Mouse (Mus musculus): Measurements from ENCODE around the gene Atp2b4.

- TF ChIP-seq CTCF (IDR thresholded peaks at IDR 0.05) (no peak), POLR2A (IDR thresholded peaks at IDR 0.05; ENCODE audit: insufficient read depth, low read depth, low read length) (no peak), EP300 (IDR thresholded peaks at IDR 0.05; ENCODE audit: insufficient read depth, low read depth, low read length) (no peak)
Observed at GRCm38 (mm10) chr1:133784621-133785020, 16.2 kb downstream of the Atp2b4 start.
